Mouse (Mus musculus): ENCODE data around the gene Esd. TPM values are rescaled to one million over a fixed set of nuclear protein-coding genes. Genes with fewer than 3 reads are reported as not detected.

Esd gene
- polyA plus RNA-seq, 1 experiment, result 83.9 TPM

DNA sequence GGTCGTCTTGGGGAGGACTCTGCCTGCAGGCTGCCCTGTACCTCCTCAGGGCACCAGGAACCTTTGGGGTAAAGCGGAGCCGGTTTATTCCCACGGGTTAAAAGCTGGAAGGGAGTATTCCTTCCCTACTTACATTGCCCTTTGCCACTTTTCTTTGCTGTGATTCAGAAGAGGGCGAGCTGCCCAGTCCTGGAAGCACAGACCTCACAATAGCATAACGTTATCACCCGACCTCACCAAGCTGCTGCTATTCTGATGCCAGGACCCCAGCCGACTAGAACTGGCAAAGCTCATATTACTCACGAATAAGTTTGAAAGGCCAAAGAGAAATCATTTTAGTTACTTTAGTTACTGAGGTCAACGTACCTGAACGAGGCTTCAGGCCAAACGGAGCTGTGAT is 62.8 kb downstream of the Esd start:
- no peak for DNase-seq (ENCODE audit: low read depth)

DNA sequence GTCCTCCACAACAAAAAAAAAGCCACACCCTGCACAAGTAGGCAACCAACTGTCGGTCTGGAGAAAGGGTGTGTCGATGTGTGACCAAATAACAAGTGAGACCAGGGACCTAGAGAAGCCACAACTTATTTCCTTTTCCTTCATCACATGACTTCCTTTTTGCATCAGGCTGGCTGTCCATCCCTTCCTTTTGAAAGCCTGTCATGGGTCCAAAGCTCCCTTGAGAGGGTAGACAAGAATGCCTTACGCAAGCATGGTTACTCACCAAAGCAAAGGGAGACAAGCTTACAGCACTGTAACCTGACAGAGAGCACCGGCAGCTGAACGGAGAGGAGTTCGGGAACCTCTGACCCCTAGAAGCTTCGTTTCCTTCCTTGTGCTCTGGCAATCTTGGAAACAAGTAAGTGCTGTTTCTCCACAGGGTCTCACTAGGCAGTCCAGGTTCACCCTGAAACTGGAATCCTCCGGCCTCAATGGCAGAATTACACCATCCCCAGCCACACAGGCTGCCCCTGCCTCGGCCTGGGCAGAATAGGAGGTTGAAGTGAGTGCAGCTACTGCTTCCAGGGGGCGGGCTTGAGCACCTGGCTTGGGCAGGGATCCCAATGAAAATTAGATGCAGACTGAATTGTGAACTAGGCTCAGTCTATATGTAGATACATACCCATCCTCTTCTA is 65.4 kb downstream of the Esd start:
- no peak for DNase-seq (ENCODE audit: low read depth)

DNA sequence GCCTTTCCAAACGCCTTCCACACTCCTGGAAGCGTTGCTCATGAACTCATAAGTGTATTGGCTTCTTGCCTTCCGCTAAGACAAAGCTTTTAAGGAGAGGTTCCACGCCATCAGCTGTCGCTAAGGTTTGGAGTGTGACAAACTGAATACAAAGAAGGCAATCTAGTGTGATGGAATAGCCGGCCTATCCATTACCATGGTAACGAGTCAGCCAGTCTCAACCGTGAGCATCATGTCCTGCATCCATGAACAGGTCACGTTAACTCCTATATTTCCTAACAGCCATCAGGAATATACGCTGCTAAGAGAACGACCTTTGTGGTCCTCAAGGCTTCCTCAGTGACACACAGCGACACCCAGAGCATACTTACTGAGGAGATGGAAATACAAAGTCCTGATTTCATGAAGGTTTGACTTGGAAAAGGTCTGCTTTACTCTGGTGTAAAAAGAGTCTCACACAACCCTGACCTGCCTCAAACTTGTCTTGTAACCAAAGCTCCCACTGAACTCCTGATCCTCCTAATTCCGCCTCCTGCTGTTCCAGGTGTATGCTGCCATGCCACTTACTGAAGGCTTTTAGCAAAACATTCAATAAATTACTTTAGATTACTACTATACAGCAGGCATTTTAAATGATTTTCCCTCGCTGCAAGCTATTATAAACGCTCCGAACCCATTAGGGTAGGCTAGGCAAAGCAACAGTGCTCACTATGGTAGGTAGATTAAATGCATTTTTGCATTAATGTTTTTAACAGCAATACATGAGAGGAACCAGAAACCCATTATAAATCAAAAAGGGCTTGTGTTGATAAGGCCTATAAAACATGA is 66.2 kb downstream of the Esd start:
- no peak for DNase-seq (ENCODE audit: low read depth)

Other genes with a start within 250 kb of the Esd start
- 0.34 and 0.43 TPM in 2 replicates for gene Htr2a, start 91.5 kb upstream of the Esd start, polyA plus RNA-seq (2012; rRNA removed)
- gene Lrch1, start 215.6 kb downstream of the Esd start, polyA plus RNA-seq (2012; rRNA removed), result 7.1 and 7.2 TPM in 2 replicates